In the genomic region with DNA sequence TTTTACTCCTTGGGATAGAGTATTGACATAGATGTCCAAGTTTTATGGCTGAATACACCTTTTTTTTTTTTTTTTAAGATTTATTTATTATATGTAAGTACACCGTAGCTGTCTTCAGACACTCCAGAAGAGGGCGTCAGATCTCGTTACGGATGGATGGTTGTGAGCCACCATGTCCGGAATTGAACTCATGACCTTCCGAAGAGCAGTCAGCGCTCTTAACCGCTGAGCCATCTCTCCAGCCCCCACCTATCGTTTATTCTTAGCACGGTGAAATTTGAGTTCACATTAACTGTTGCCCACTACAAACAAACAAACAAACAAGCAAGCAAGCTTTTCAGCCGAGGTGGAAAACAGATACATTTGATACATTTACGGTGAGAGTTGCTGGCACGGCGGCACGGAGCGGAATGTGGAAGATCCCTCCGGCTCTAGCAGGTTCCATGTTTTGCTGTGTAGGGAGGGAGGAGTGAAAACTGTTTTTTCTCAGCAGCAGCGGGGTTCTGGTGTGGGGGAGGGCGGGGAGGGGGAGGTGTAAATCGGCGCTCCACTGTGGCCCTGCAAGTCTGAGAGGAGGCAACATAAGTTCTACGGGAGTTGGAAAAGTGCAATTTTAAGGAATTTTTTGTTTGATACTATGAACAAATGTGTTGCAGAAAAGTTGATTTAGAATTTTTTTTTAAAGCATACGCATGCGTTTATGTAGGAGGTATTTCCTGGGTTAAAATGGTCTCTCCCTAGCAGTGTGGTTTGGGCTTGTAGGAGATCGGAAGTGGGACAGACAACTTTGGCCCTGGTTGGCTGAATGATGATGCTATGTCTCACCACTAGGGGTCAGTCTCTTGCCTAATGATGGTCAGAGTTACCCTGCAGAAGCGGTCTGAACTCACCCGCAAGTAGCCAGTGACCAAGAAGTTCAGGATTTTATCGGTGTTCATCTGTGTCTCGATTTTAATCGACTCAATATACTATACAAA, we compare ENCODE assay signal across 8 mouse cellular contexts. TPM values are rescaled to one million over a fixed set of nuclear protein-coding genes. Genes with fewer than 3 reads are reported as not detected.
DNase-seq lines count a peak whose midpoint lies in the region; ATAC-seq lines count a peak whose summit lies in the region.

No protein-coding gene starts in this region.

- no peaks in the 10 kb centered on the region for H3K36me3 ChIP-seq in intestine, embryonic 16.5 days (ENCODE audit: control insufficient read depth, insufficient read depth, low read length)
- H3K36me3 ChIP-seq in midbrain, embryonic 11.5 days (ENCODE audit: control insufficient read depth, insufficient read depth, low read length) = no peaks in the 10 kb centered on the region

- intact Hi-C loops in left cerebral cortex, postnatal 36 days (cut with DNase I) = loop anchor here (1.0 to 10.0 kb wide), 4 partner anchors 56 to 548 kb away; partner anchors contain the start of gene Actrt3

- peak; percentile 31 to 76 for DNase-seq in urinary bladder, adult 18-20 months (ENCODE audit: low spot score in 2 of 2)
- DNase-seq in urinary bladder, adult 2 months (ENCODE audit: low spot score) = no peak
- DNase-seq in embryo, embryonic 9.5 days (ENCODE audit: extremely low spot score) = peak; percentile 89
- peak; percentile 45 to 70 for DNase-seq in gastrocnemius, postnatal 4 days (ENCODE audit: low spot score in 2 of 2)
- DNase-seq in left cerebral cortex, postnatal 36 days (ENCODE audit: low spot score in 2 of 2) = peak; percentile 62 to 71
- peak; percentile 96 for DNase-seq in midbrain, embryonic 11.5 days (ENCODE audit: low spot score, missing footprints)
- DNase-seq in skeletal muscle tissue, adult 2 months (ENCODE audit: low read depth, low spot score) = peak; percentile 92

- H3K27ac ChIP-seq in intestine, embryonic 16.5 days (ENCODE audit: low read length) = peak overlapping the region; percentile 81
- H3K27ac ChIP-seq in midbrain, embryonic 11.5 days (ENCODE audit: low read depth, low read length) = no peak overlapping the region

- peak overlapping the region; percentile 63 for H3K9ac ChIP-seq in intestine, embryonic 16.5 days (ENCODE audit: low read depth, low read length)
- H3K9ac ChIP-seq in midbrain, embryonic 11.5 days (ENCODE audit: low read length) = peak overlapping the region; percentile 57

- H3K9me3 ChIP-seq in intestine, embryonic 16.5 days (ENCODE audit: control insufficient read depth, low read length) = no peaks in the 10 kb centered on the region
- H3K9me3 ChIP-seq in midbrain, embryonic 11.5 days (ENCODE audit: control insufficient read depth, low read length) = no peaks in the 10 kb centered on the region

- ATAC-seq in intestine, embryonic 16.5 days = peak; percentile 88
- peak; percentile 90 for ATAC-seq in midbrain, embryonic 11.5 days (ENCODE audit: low FRiP score)

- peak overlapping the region; percentile 53 for H3K4me3 ChIP-seq in intestine, embryonic 16.5 days (ENCODE audit: low read length)
- peak overlapping the region; percentile 28 for H3K4me3 ChIP-seq in midbrain, embryonic 11.5 days (ENCODE audit: low read depth, low read length)

- H3K4me2 ChIP-seq in intestine, embryonic 16.5 days (ENCODE audit: low read depth, low read length) = peak overlapping the region; percentile 71
- H3K4me2 ChIP-seq in midbrain, embryonic 11.5 days = peak overlapping the region; percentile 44

- WGBS in intestine, embryonic 16.5 days = 3% methylated on average over 30 of the region's 30 CpGs
- 6% methylated on average over 30 of the region's 30 CpGs for WGBS in midbrain, embryonic 11.5 days

- H3K4me1 ChIP-seq in intestine, embryonic 16.5 days (ENCODE audit: control insufficient read depth, insufficient read depth, low read length) = no peaks in the 10 kb centered on the region
- H3K4me1 ChIP-seq in midbrain, embryonic 11.5 days (ENCODE audit: control insufficient read depth, insufficient read depth, low read length) = peaks cover 2% of the 10 kb centered on the region; the same call in 1 of the 2 replicates

- no peaks in the 10 kb centered on the region for H3K27me3 ChIP-seq in intestine, embryonic 16.5 days (replicated peaks; ENCODE audit: control insufficient read depth, insufficient read depth, low read length)
- no peaks in the 10 kb centered on the region for H3K27me3 ChIP-seq in midbrain, embryonic 11.5 days (ENCODE audit: control insufficient read depth, insufficient read depth, low read length)

RNA-seq across cellular contexts. Expression of gene Skil, which starts 37.9 kb away (rescaled TPM):
- polyA plus RNA-seq in urinary bladder, adult 2 months (2012; rRNA removed) = 14.0 and 15.0 TPM in 2 replicates
- total RNA-seq in gastrocnemius, postnatal 4 days (2021) = 10 to 100 TPM; 20.3 to 26.3 TPM
- 14.2 and 15.9 TPM in 2 replicates for polyA plus RNA-seq in intestine, embryonic 16.5 days (2015; fragmentation: Nextera tagmentation; extraction: Ambion mirVana)
- total RNA-seq in left cerebral cortex, postnatal 36 days (2021) = 10 to 100 TPM; 59.6 to 59.7 TPM
- polyA plus RNA-seq in midbrain, embryonic 11.5 days (2014; fragmentation: Nextera tagmentation; extraction: Ambion mirVana) = 43.9 and 55.0 TPM in 2 replicates
